Mouse (Mus musculus) thymus, adult 2 months (tissue): ENCODE measurements at regions not wholly inside any gene's neighbourhood (a gene's known extent, or its start where the extent isn't known, plus 50 kb on each side); places are given as distances from the start of the nearest gene placed in this dataset.

ENCODE experiments used
- CTCF ChIP-seq: fragments of 200-500 bp; IDR thresholded peaks from 2 replicates; pipeline ENCODE4 v1.5.1; 2012; ENCODE audit warnings: mild to moderate bottlenecking, control low read depth, low read length, moderate library complexity, borderline replicate concordance; ENCODE audit not compliant: control insufficient read depth, poor library complexity, insufficient read depth; ENCODE audit errors: extremely low read depth
- POLR2A ChIP-seq: fragments of 200-500 bp; IDR thresholded peaks from 2 replicates; pipeline ENCODE4 v1.6.1; 2012; ENCODE audit warnings: mild to moderate bottlenecking, low read length, control low read depth, moderate library complexity; ENCODE audit not compliant: control insufficient read depth, poor library complexity, insufficient read depth; ENCODE audit errors: extremely low read depth

- TF ChIP-seq POLR2A: no peak
- no peak for TF ChIP-seq CTCF
Measured at GRCm38 (mm10) chr10:67727580-67727979, 178.8 kb upstream of the Ado start.
